In genomic region chr13:72628462-72628916, GRCm38 (mm10) we compare ENCODE assay signal across 8 mouse cellular contexts. TPM values are rescaled to one million over a fixed set of nuclear protein-coding genes. Genes with fewer than 3 reads are reported as not detected.
A peak's percentile ranks its signal among the peaks of the same experiment; 100 is the strongest.
DNase-seq lines count a peak whose midpoint lies in the region; ATAC-seq lines count a peak whose summit lies in the region.

TSS of gene Irx2 (plus strand) at chr13:72628820.

- peak within 1 kb of the TSS; percentile 81 for H3K4me2 ChIP-seq in lung, embryonic 16.5 days (ENCODE audit: low read depth, low read length)
- H3K4me2 ChIP-seq in stomach, embryonic 14.5 days (replicated peaks; ENCODE audit: low read depth, low read length): peak within 1 kb of the TSS; percentile 87

- H3K9me3 ChIP-seq in lung, embryonic 16.5 days (ENCODE audit: control insufficient read depth, low read length): no peaks in the 10 kb centered on the region
- H3K9me3 ChIP-seq in stomach, embryonic 14.5 days (ENCODE audit: control insufficient read depth, low read depth, low read length): no peaks in the 10 kb centered on the region

- H3K4me3 ChIP-seq in lung, embryonic 16.5 days (ENCODE audit: low read length): peak within 1 kb of the TSS; percentile 73
- peak within 1 kb of the TSS; percentile 43 for H3K4me3 ChIP-seq in stomach, embryonic 14.5 days (ENCODE audit: low read depth, low read length)

- ATAC-seq in lung, embryonic 16.5 days (ENCODE audit: low read depth): peak; percentile 94
- ATAC-seq in stomach, embryonic 14.5 days (ENCODE audit: insufficient number of reproducible peaks, insufficient read depth, low FRiP score, low read depth): peak; percentile 92

- under 1% methylated on average over 39 of the region's 45 CpGs for WGBS in lung, embryonic 16.5 days
- WGBS in stomach, embryonic 14.5 days: under 1% methylated on average over 44 of the region's 45 CpGs

- peak within 1 kb of the TSS; percentile 88 for H3K9ac ChIP-seq in lung, embryonic 16.5 days (ENCODE audit: low read length)
- peak within 1 kb of the TSS; percentile 38 for H3K9ac ChIP-seq in stomach, embryonic 14.5 days (replicated peaks; ENCODE audit: low read depth, low read length)

- H3K27me3 ChIP-seq in lung, embryonic 16.5 days (ENCODE audit: control insufficient read depth, insufficient read depth, low read depth, low read length): peaks cover 89% of the 10 kb centered on the region
- H3K27me3 ChIP-seq in stomach, embryonic 14.5 days (ENCODE audit: control insufficient read depth, insufficient read depth, low read length): peaks cover 61% of the 10 kb centered on the region

- no peaks in the 10 kb centered on the region for H3K4me1 ChIP-seq in lung, embryonic 16.5 days (replicated peaks; ENCODE audit: control insufficient read depth, insufficient read depth, low read length)
- H3K4me1 ChIP-seq in stomach, embryonic 14.5 days (ENCODE audit: control insufficient read depth, insufficient read depth, low read length): peaks cover 9% of the 10 kb centered on the region; the same call in 1 of the 2 replicates

- peak within 1 kb of the TSS; percentile 95 for H3K27ac ChIP-seq in lung, embryonic 16.5 days (ENCODE audit: low read length)
- no peak within 1 kb of the TSS; the same call in 1 of the 2 replicates for H3K27ac ChIP-seq in stomach, embryonic 14.5 days (ENCODE audit: low read length)

- H3K36me3 ChIP-seq in lung, embryonic 16.5 days (ENCODE audit: control insufficient read depth, insufficient read depth, low read length): no peaks in the 10 kb centered on the region
- H3K36me3 ChIP-seq in stomach, embryonic 14.5 days (ENCODE audit: control insufficient read depth, insufficient read depth, low read length): no peaks in the 10 kb centered on the region

- peak; percentile 10 for DNase-seq in right cerebral cortex, postnatal 25 days
- DNase-seq in right cerebral cortex, adult 2 months (ENCODE audit: low spot score in 2 of 2): no peak
- peak; percentile 81 for DNase-seq in embryo, embryonic 11.5 days (ENCODE audit: low read depth, low spot score)
- DNase-seq in heart, adult 9 months (ENCODE audit: low spot score in 2 of 2): peak; percentile 69 to 76
- DNase-seq in kidney, adult 8-10 months: peak; percentile 67 to 84
- no peak for DNase-seq in spleen, adult 12 weeks (ENCODE audit: low spot score)

RNA-seq across cellular contexts. Expression of gene Irx2, which starts in this region (rescaled TPM):
- polyA plus RNA-seq in lung, embryonic 16.5 days (2015; fragmentation: Nextera tagmentation; extraction: Ambion mirVana): 14.9 and 17.3 TPM in 2 replicates
- 1.9 and 3.3 TPM in 2 replicates for polyA plus RNA-seq in stomach, embryonic 14.5 days (2014; fragmentation: Nextera tagmentation; extraction: Ambion mirVana)

Comparison
In these comparisons a context has a peak if more than half of its experiments do, and no peak if none do; other contexts are left out.
1. DNase-seq: peak in right cerebral cortex, postnatal 25 days (single experiment), embryo, embryonic 11.5 days (single experiment), heart, adult 9 months (2 of 2) and kidney, adult 8-10 months (2 of 2); none in right cerebral cortex, adult 2 months (0 of 2) and spleen, adult 12 weeks (single experiment).